Mouse (Mus musculus) v-Abl transformed pro-B cells (cell line): ENCODE measurements around the gene Kmt2d.

ENCODE experiments used
- in situ Hi-C, 2 experiments: fragments of 400-800 bp; cut with MboI; formaldehyde crosslinking; loops; one replicate each; pipeline ENCODE4 v1.15.1; 2025; ENCODE audit not compliant: unreplicated experiment in 2 of 2

The Kmt2d gene

GRCm38 (mm10) chr15:98806809-98807770, 63.9 kb downstream of the Kmt2d start:
- in situ Hi-C loops: loop anchor here in 1 of 2 experiments (10.0 kb wide), 2 partner anchors 232 to 292 kb away; partner anchors contain the start of genes 4930415O20Rik and Ccnt1

- in situ Hi-C loops: loop anchor here in 1 of 2 experiments (10.0 kb wide), 2 partner anchors 231 to 291 kb away; partner anchors contain the start of genes 4930415O20Rik and Ccnt1
Measured at GRCm38 (mm10) chr15:98806071-98806808, 64.8 kb downstream of the Kmt2d start.

GRCm38 (mm10) chr15:98805324-98806040, 65.5 kb downstream of the Kmt2d start:
- in situ Hi-C loops: loop anchor here in 1 of 2 experiments (10.0 kb wide), 2 partner anchors 231 to 291 kb away; partner anchors contain the start of genes 4930415O20Rik and Ccnt1

GRCm38 (mm10) chr15:98804054-98804453, 67.0 kb downstream of the Kmt2d start:
- in situ Hi-C loops: loop anchor here (5.0 to 10.0 kb wide), 4 partner anchors 137 to 289 kb away; partner anchors contain the start of genes 4930415O20Rik (in 1 of the 2), Ccnt1 (in 1 of the 2) and Ddx23 (in 1 of the 2)

- in situ Hi-C loops: loop anchor here (5.0 to 10.0 kb wide), 4 partner anchors 136 to 288 kb away; partner anchors contain the start of genes 4930415O20Rik (in 1 of the 2), Ccnt1 (in 1 of the 2) and Ddx23 (in 1 of the 2)
Measured at GRCm38 (mm10) chr15:98802926-98803325, 68.1 kb downstream of the Kmt2d start.

GRCm38 (mm10) chr15:98799396-98799795, 71.6 kb downstream of the Kmt2d start:
- in situ Hi-C loops: no loop called here

- in situ Hi-C loops: no loop called here
Measured at GRCm38 (mm10) chr15:98798903-98799302, 72.1 kb downstream of the Kmt2d start.

- in situ Hi-C loops: no loop called here
Measured at GRCm38 (mm10) chr15:98797835-98798492, 73.0 kb downstream of the Kmt2d start.

GRCm38 (mm10) chr15:98796803-98797595, 74.0 kb downstream of the Kmt2d start:
- in situ Hi-C loops: no loop called here

- in situ Hi-C loops: no loop called here
Measured at GRCm38 (mm10) chr15:98793141-98793698, 77.8 kb downstream of the Kmt2d start.

GRCm38 (mm10) chr15:98792233-98793020, 78.6 kb downstream of the Kmt2d start:
- in situ Hi-C loops: no loop called here

- in situ Hi-C loops: no loop called here
Measured at GRCm38 (mm10) chr15:98791771-98792170, 79.2 kb downstream of the Kmt2d start.

GRCm38 (mm10) chr15:98791221-98791620, 79.8 kb downstream of the Kmt2d start:
- in situ Hi-C loops: no loop called here

- in situ Hi-C loops: no loop called here
Measured at GRCm38 (mm10) chr15:98790761-98791160, 80.2 kb downstream of the Kmt2d start.

- in situ Hi-C loops: loop anchor here in 1 of 2 experiments (5.0 kb wide), 1 partner anchor 78 kb away; no protein-coding TSS in a partner anchor
Measured at GRCm38 (mm10) chr15:98789661-98790535, 81.1 kb downstream of the Kmt2d start, which contains the start of gene Wnt1. Wnt1 (plus strand) TSS chr15:98789857.

GRCm38 (mm10) chr15:98788972-98789660, 81.9 kb downstream of the Kmt2d start:
- in situ Hi-C loops: loop anchor here in 1 of 2 experiments (5.0 kb wide), 1 partner anchor 77 kb away; no protein-coding TSS in a partner anchor
